Mouse (Mus musculus) hindbrain, postnatal 0 days (tissue): Measurements from ENCODE around the gene Dlx5. TPM values are rescaled to one million over a fixed set of nuclear protein-coding genes. Genes with fewer than 3 reads are reported as not detected.
A peak's percentile ranks its signal among the peaks of the same experiment; 100 is the strongest.

ENCODE experiments used
- ATAC-seq: fragments of 200-750 bp; cut with Nextera tagmentation; 2 replicates; pipeline ENCODE4 v1.8.0; 2017; ENCODE audit warnings: mild to moderate bottlenecking, moderate TSS enrichment, moderate library complexity
- DNase-seq: peaks from one replicate; pipeline ENCODE4 v3.0.0-alpha.2; 2015; ENCODE audit warnings: low spot score
- H3K27ac ChIP-seq: fragments of 300-500 bp; sonication (generic); 2 replicates; pipeline ENCODE4 v1.5.1; 2014; ENCODE audit warnings: mild to moderate bottlenecking
- H3K27me3 ChIP-seq: fragments of 300-500 bp; sonication (generic); 2 replicates; pipeline ENCODE4 v1.6.1; 2014; ENCODE audit warnings: low read length, mixed read lengths; ENCODE audit not compliant: insufficient read depth
- H3K36me3 ChIP-seq: fragments of 300-500 bp; sonication (generic); 2 replicates; pipeline ENCODE4 v1.6.1; 2014; ENCODE audit warnings: low read length, mixed read lengths; ENCODE audit not compliant: insufficient read depth
- H3K4me1 ChIP-seq: fragments of 300-500 bp; sonication (generic); 2 replicates; pipeline ENCODE4 v1.6.1; 2014; ENCODE audit warnings: antibody characterized with exemption, low read length, mixed read lengths; ENCODE audit not compliant: insufficient read depth
- H3K4me2 ChIP-seq: fragments of 300-500 bp; sonication (generic); 2 replicates; pipeline ENCODE4 v1.6.1; 2014; ENCODE audit warnings: low read depth, mild to moderate bottlenecking, low read length, moderate library complexity, mixed read lengths
- H3K4me3 ChIP-seq: fragments of 300-500 bp; sonication (generic); 2 replicates; pipeline ENCODE4 v1.5.1; 2014; ENCODE audit warnings: low read length
- H3K9ac ChIP-seq: fragments of 300-500 bp; sonication (generic); replicated peaks from 2 replicates; pipeline ENCODE4 v1.6.1; 2014; ENCODE audit warnings: mild to moderate bottlenecking, low read length, moderate library complexity, mixed read lengths
- H3K9me3 ChIP-seq: fragments of 300-500 bp; sonication (generic); 2 replicates; pipeline ENCODE4 v1.6.1; 2016; ENCODE audit warnings: low read length, mixed read lengths
- CTCF ChIP-seq: IDR thresholded peaks from 2 replicates; pipeline ENCODE4 v1.5.1; 2016; ENCODE audit warnings: antibody characterized with exemption, control low read depth, low read depth
- WGBS: fragments of 180-500 bp; shearing (Covaris S2); extraction: QIAGEN DNeasy Blood & Tissue Kit; methylation state at CpG from one replicate; pipeline ENCODE4 v1.1.7; 2014; 5-methylcytosine and 5-hydroxymethylcytosine counted together
- polyA plus RNA-seq: library from polyadenylated mRNA; unstranded; fragments of >200 nt; fragmentation: Nextera tagmentation; extraction: Ambion mirVana; gene quantifications from 2 replicates; pipeline ENCODE4 v1.2.1, GENCODE M21; 2015
- total RNA-seq: library from RNA; depleted of rRNA; stranded (reverse); fragments of >200 nt; gene quantifications from 2 replicates; pipeline ENCODE4 v1.2.3, GENCODE M21; 2014

Gene Dlx5
- total and polyA plus RNA-seq, 2 experiments from 2014 or later = not detected

DNA sequence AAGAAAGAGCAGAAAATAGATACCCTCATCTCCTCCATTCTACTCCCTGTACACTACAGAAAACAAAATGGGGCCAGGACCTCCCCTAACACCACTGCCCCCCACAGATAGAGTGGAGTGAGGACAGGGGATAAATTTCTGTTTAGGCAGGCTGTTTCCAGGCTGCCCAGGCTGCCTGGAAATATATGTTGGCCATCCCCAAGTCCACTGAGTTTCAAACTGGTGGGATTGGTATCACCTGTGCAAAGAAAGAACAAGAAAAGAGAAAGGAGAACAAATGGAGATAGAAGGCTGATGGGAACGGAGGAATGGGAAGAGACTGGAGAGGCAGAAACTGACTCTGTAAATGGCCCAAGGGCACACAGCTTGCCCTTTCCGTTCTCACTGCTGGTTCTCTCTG lies 5.7 kb downstream of the Dlx5 start:
- H3K36me3 ChIP-seq = no peaks in the 10 kb centered on the region
- no peaks in the 10 kb centered on the region for H3K9me3 ChIP-seq
- peaks cover 87% of the 10 kb centered on the region for H3K27me3 ChIP-seq
- DNase-seq (no peak), ATAC-seq (no peak)
- H3K4me3 ChIP-seq = no peak overlapping the region
- no peak overlapping the region for H3K4me2 ChIP-seq
- no peaks in the 10 kb centered on the region; the same call in 1 of the 2 replicates for H3K4me1 ChIP-seq
- TF ChIP-seq CTCF = no peak
- no peak overlapping the region for H3K27ac ChIP-seq
- 3% methylated on average over 2 of the region's 2 CpGs for WGBS
- H3K9ac ChIP-seq = no peak overlapping the region

DNA sequence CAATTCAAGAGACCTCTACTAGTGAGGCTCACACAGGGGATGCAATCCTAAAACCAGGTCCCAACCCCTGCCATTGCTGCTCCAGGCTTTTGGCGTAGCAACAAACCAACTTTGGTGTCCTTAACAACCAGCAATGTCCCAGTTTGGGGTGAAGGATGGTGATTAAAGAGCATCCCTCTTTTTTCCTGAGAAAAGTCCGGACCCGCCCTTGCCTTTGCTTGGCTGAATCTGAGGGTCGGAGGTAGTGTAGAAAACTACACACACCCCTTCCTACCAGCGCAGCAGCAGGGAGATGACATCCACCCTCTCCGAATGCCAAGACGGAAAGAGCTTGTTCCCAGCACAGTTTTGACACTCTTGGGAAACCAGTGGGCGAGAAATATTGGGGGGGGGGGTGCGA lies 6.2 kb downstream of the Dlx5 start:
- Histone ChIP-seq H3K27me3 (peaks cover 87% of the 10 kb centered on the region), H3K36me3 (no peaks in the 10 kb centered on the region), H3K4me3 (no peak overlapping the region), H3K9ac (no peak overlapping the region), H3K27ac (no peak overlapping the region), H3K4me1 (no peaks in the 10 kb centered on the region), H3K9me3 (no peaks in the 10 kb centered on the region), H3K4me2 (no peak overlapping the region)
- DNase-seq = no peak
- ATAC-seq = no peak
- 2% methylated on average over 9 of the region's 9 CpGs for WGBS
- no peak for TF ChIP-seq CTCF

DNA sequence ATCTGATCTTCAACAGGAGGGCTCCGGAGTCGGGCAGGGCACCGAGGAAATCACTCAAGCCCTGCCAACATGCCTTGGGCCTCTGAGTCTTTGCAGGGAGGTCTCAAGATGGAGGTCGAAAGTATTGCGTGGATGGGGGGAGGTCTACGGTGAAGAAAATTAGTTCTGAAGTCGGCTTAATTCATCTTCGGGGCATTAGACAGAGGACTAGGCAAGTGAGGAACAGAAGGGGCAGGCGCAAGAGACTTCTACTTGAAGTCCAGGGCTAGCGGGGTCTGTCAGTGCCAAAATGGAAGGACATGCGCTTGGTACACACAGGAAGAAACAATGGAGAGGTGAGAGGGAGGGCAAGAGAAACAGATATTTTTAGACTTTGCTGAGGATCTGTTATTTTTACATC lies 6.7 kb downstream of the Dlx5 start:
- under 1% methylated on average over 11 of the region's 11 CpGs for WGBS
- no peak overlapping the region for H3K4me3 ChIP-seq
- H3K9ac ChIP-seq = no peak overlapping the region
- no peak for TF ChIP-seq CTCF
- H3K27ac ChIP-seq = no peak overlapping the region
- H3K9me3 ChIP-seq = no peaks in the 10 kb centered on the region
- no peak overlapping the region for H3K4me2 ChIP-seq
- DNase-seq (no peak), ATAC-seq (no peak)
- peaks cover 87% of the 10 kb centered on the region for H3K27me3 ChIP-seq
- H3K36me3 ChIP-seq = no peaks in the 10 kb centered on the region
- H3K4me1 ChIP-seq = no peaks in the 10 kb centered on the region

DNA sequence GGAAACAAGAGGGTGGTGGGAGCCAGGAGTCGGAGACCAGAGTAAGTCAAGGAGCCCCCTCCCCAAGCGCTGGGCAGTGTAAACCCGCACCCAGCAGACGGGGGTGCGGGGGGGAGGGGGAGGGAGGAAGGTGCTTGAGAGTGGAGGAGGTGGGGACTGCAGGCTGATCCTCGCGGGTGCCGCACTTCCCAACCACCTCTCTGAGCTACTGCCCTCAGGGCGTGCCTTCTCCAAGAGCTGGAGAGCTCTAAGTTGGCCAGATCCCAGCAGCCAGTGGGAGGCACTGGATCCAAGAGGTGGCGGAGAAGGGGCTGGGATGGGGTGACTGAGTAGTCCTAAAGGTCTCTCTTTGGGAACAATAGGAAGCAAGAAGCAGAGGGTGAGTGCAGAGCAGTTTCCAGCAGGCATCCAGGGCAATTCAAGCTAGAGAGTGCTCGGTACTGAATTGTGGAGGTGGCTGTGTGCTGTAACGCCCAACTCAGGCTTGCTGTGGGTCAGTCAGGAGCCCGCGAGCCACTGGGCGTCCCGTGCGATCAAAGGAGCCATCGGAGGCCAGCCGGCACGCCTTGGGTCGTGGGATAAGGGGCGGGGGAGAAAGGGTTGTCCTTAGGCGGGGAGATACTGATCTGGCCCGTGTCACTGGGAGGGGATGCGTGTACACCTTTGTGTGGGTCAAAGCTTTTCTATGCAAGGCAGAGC lies 7.7 kb downstream of the Dlx5 start:
- Histone ChIP-seq H3K4me1 (no peaks in the 10 kb centered on the region), H3K27me3 (peaks cover 90% of the 10 kb centered on the region), H3K4me3 (no peak overlapping the region), H3K36me3 (no peaks in the 10 kb centered on the region), H3K9me3 (no peaks in the 10 kb centered on the region), H3K4me2 (no peak overlapping the region), H3K9ac (no peak overlapping the region), H3K27ac (no peak overlapping the region)
- TF ChIP-seq CTCF = no peak
- WGBS = under 1% methylated on average over 25 of the region's 25 CpGs
- DNase-seq (no peak), ATAC-seq (peak; percentile 24; the same call in 1 of the 2 replicates)

DNA sequence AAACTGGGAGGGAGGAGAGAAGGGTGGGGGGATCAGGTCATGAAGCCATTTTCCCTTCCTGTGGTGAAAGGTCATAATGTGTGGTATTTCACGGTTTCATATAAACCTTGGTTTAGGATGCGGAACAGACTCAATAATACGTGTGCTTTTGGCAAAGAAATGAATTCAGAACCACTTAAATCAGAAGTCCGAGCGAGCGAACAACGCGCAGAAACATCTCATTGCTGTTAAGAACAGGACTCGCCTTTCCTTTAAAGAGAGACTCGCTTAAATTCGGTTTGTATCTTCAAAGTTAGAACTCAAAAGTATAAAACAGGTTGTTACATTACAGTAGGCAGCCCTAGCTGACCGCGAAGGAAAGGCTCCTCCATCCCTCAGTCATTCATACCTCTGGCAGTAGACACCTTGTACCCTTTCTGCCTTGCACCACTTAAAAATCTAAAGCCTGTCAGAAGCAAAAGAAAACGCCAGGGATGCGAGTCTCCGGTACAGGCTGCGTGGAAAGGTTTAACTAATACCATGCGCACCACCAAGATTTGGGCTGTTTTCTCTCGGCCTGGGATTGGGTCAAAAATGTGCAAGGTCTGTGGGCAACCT lies 8.3 kb downstream of the Dlx5 start:
- Histone ChIP-seq H3K36me3 (no peaks in the 10 kb centered on the region), H3K4me2 (no peak overlapping the region), H3K4me1 (no peaks in the 10 kb centered on the region), H3K9ac (no peak overlapping the region), H3K4me3 (no peak overlapping the region), H3K27me3 (peaks cover 89% of the 10 kb centered on the region), H3K9me3 (no peaks in the 10 kb centered on the region), H3K27ac (no peak overlapping the region)
- no peak for DNase-seq
- no peak for TF ChIP-seq CTCF
- no peak for ATAC-seq
- WGBS = 1% methylated on average over 19 of the region's 19 CpGs

DNA sequence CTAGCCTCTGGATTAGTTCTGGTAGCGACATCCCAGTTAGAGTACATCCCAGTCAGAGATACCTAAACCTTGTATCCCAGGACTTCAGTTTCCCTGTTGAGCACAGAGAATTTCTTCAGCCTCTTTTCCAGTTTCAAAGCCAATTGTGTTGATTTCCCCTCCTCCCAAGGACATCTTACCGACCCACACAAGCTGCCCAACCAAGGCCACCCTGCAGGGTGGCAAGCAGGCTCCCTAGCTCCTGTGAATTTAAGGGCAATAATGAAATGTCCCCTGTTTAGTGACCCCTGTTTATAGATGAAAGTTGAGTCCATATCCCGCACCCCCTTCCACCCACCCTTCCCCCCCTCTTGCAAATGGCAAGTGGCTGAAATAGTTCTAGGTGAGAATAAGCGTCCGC lies 9.0 kb downstream of the Dlx5 start:
- Histone ChIP-seq H3K36me3 (no peaks in the 10 kb centered on the region), H3K9ac (no peak overlapping the region), H3K4me2 (no peak overlapping the region), H3K4me3 (no peak overlapping the region), H3K9me3 (no peaks in the 10 kb centered on the region), H3K4me1 (no peaks in the 10 kb centered on the region), H3K27ac (no peak overlapping the region), H3K27me3 (peaks cover 88% of the 10 kb centered on the region)
- ATAC-seq (no peak), DNase-seq (no peak)
- WGBS = 3% methylated on average over 5 of the region's 5 CpGs
- TF ChIP-seq CTCF = no peak

DNA sequence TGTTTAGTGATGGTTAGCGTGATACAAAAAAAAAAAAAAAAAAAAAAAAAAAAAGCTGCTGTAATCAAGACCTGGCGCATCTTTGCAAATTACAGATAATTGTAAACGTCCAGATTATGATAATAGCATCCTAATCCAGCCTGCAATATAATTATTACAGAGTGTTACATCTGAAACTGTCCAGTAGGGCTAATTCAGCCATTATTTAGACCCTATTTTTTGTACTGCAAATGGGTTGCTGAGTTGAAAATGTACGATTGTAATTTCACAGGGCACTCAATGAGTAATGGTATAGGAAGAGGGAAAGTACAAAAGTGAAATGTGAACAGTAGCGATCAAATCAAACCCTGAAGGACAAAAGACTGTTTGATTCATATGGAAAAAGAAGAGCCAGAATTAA lies 10.2 kb downstream of the Dlx5 start:
- Histone ChIP-seq H3K4me3 (no peak overlapping the region), H3K9me3 (no peaks in the 10 kb centered on the region), H3K4me2 (no peak overlapping the region), H3K4me1 (no peaks in the 10 kb centered on the region), H3K36me3 (no peaks in the 10 kb centered on the region), H3K9ac (no peak overlapping the region), H3K27ac (no peak overlapping the region), H3K27me3 (peaks cover 87% of the 10 kb centered on the region)
- no peak for TF ChIP-seq CTCF
- WGBS = 3% methylated on average over 5 of the region's 5 CpGs
- DNase-seq (no peak), ATAC-seq (no peak)
